ENCODE assay signal across 8 mouse cellular contexts in the genomic region with DNA sequence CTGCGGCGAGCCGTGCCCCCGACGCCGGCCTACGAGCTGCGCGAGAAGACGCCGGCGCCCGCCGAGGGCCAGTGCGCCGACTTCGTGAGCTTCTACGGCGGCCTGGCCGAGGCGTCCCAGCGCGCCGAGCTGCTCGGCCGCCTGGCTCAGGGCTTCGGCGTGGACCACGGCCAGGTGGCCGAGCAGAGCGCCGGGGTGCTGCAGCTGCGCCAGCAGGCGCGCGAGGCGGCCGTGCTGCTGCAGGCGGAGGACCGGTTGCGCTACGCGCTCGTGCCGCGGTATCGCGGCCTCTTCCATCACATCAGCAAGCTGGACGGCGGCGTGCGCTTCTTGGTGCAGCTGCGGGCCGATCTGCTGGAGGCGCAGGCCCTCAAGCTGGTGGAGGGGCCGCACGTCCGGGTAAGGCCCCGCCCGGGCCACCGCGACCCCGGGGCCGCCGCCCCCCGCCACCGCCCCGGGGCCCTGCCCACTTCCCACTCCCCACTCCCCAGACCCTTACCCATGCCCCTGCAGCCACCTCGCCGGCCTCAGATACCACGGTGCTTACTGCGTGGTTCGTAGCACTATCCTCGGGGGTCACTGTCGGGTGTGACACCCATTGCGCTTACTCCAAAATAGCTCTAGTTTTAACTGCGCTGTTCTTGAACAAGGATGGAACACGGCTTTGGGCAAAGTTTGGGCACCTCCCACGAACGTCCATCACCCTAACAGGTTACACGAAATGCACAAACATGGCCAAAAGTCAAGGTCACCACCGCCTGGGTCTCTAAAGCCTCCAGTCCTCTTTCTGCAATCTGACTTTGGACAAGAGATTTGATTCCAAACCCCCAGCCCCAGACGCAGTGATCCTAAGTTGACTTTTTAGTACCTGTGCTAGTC. TPM values are rescaled to one million over a fixed set of nuclear protein-coding genes. Genes with fewer than 3 reads are reported as not detected.
A peak's percentile ranks its signal among the peaks of the same experiment; 100 is the strongest.
DNase-seq lines count a peak whose midpoint lies in the region; ATAC-seq lines count a peak whose summit lies in the region.

No protein-coding gene starts in this region.

- H3K27me3 ChIP-seq in heart, embryonic 16.5 days (ENCODE audit: control insufficient read depth, insufficient read depth, low read length), result no peaks in the 10 kb centered on the region
- H3K27me3 ChIP-seq in liver, embryonic 16.5 days (ENCODE audit: control insufficient read depth, insufficient read depth, low read depth, low read length), result no peaks in the 10 kb centered on the region
- no peaks in the 10 kb centered on the region for H3K27me3 ChIP-seq in stomach, embryonic 16.5 days (ENCODE audit: control insufficient read depth, insufficient read depth, low read length)

- H3K27ac ChIP-seq in heart, embryonic 16.5 days (ENCODE audit: low read length), result peak overlapping the region; percentile 92
- peak overlapping the region; percentile 39 for H3K27ac ChIP-seq in liver, embryonic 16.5 days (ENCODE audit: low read length)
- H3K27ac ChIP-seq in stomach, embryonic 16.5 days (ENCODE audit: low read length), result peak overlapping the region; percentile 85

- H3K36me3 ChIP-seq in heart, embryonic 16.5 days (ENCODE audit: control insufficient read depth, insufficient read depth), result no peaks in the 10 kb centered on the region
- H3K36me3 ChIP-seq in liver, embryonic 16.5 days (ENCODE audit: control insufficient read depth, insufficient read depth), result no peaks in the 10 kb centered on the region
- H3K36me3 ChIP-seq in stomach, embryonic 16.5 days (ENCODE audit: control insufficient read depth, insufficient read depth, low read length), result no peaks in the 10 kb centered on the region; the same call in 1 of the 2 replicates

- H3K4me3 ChIP-seq in heart, embryonic 16.5 days (ENCODE audit: low read length), result peak overlapping the region; percentile 88
- peak overlapping the region; percentile 73 for H3K4me3 ChIP-seq in liver, embryonic 16.5 days (ENCODE audit: low read depth, low read length)
- H3K4me3 ChIP-seq in stomach, embryonic 16.5 days (replicated peaks; ENCODE audit: low read length), result peak overlapping the region; percentile 81

- WGBS in heart, embryonic 16.5 days, result 4% methylated on average over 82 of the region's 83 CpGs
- WGBS in liver, embryonic 16.5 days (ENCODE audit: insufficient replicate concordance), result 4% methylated on average over 69 of the region's 83 CpGs
- 5% methylated on average over 82 of the region's 83 CpGs for WGBS in stomach, embryonic 16.5 days

- H3K4me1 ChIP-seq in heart, embryonic 16.5 days (ENCODE audit: control insufficient read depth, insufficient read depth, low read length), result peaks cover 25% of the 10 kb centered on the region
- H3K4me1 ChIP-seq in liver, embryonic 16.5 days (ENCODE audit: control insufficient read depth, low read depth, low read length), result peaks cover 18% of the 10 kb centered on the region
- peaks cover 8% of the 10 kb centered on the region; the same call in 1 of the 2 replicates for H3K4me1 ChIP-seq in stomach, embryonic 16.5 days (ENCODE audit: control insufficient read depth, insufficient read depth, low read length)

- peak; percentile 57 for ATAC-seq in frontal cortex, adult (ENCODE audit: low TSS enrichment)
- ATAC-seq in heart, embryonic 16.5 days (replicated peaks; ENCODE audit: extremely low read depth, insufficient read depth, low FRiP score), result peak; percentile 35
- ATAC-seq in liver, embryonic 16.5 days (ENCODE audit: low read depth), result peak; percentile 28
- ATAC-seq in stomach, embryonic 16.5 days (ENCODE audit: insufficient read depth, low FRiP score), result peak; percentile 37; the same call in 1 of the 2 replicates

- H3K9me3 ChIP-seq in heart, embryonic 16.5 days (replicated peaks; ENCODE audit: control insufficient read depth, low read length), result no peaks in the 10 kb centered on the region
- no peaks in the 10 kb centered on the region for H3K9me3 ChIP-seq in liver, embryonic 16.5 days (replicated peaks; ENCODE audit: control insufficient read depth, low read length)
- no peaks in the 10 kb centered on the region for H3K9me3 ChIP-seq in stomach, embryonic 16.5 days (replicated peaks; ENCODE audit: control insufficient read depth, low read length)

- no peak for DNase-seq in frontal cortex, adult 2 months (ENCODE audit: extremely low spot score in 1 of 2, low spot score in 1 of 2)
- peak; percentile 5 for DNase-seq in 3T3-L1 (ENCODE audit: low read depth, low spot score)
- peak; percentile 53 for DNase-seq in brain, adult 2 months (ENCODE audit: low read depth, low spot score)
- no peak for DNase-seq in right cerebral cortex, adult 2 months (ENCODE audit: low spot score in 2 of 2)

- H3K9ac ChIP-seq in heart, embryonic 16.5 days (ENCODE audit: low read length), result peak overlapping the region; percentile 92
- peak overlapping the region; percentile 76 for H3K9ac ChIP-seq in liver, embryonic 16.5 days (ENCODE audit: low read depth, low read length)
- H3K9ac ChIP-seq in stomach, embryonic 16.5 days (ENCODE audit: low read length), result peak overlapping the region; percentile 92

- H3K4me2 ChIP-seq in heart, embryonic 16.5 days (ENCODE audit: low read depth, low read length), result peak overlapping the region; percentile 97
- H3K4me2 ChIP-seq in liver, embryonic 16.5 days (ENCODE audit: low read depth, low read length), result peak overlapping the region; percentile 86
- H3K4me2 ChIP-seq in stomach, embryonic 16.5 days (ENCODE audit: low read depth, low read length), result peak overlapping the region; percentile 99

RNA-seq across cellular contexts. Expression of gene Mlycd, which starts 0.6 kb away (rescaled TPM):
- 23.0 and 24.4 TPM in 2 replicates for polyA plus RNA-seq in frontal cortex, adult 2 months (2012; rRNA removed)
- polyA plus RNA-seq in heart, embryonic 16.5 days (2015; fragmentation: Nextera tagmentation; extraction: Ambion mirVana), result 21.4 and 25.5 TPM in 2 replicates
- polyA plus RNA-seq in liver, embryonic 16.5 days (2015; fragmentation: Nextera tagmentation; extraction: Ambion mirVana), result 10.0 and 12.1 TPM in 2 replicates
- polyA plus RNA-seq in stomach, embryonic 16.5 days (2015; fragmentation: Nextera tagmentation; extraction: Ambion mirVana), result 12.5 and 13.5 TPM in 2 replicates

RNA-seq across cellular contexts. Expression of gene Osgin1, which starts 38.6 kb away (rescaled TPM):
- 1.7 and 1.8 TPM in 2 replicates for polyA plus RNA-seq in frontal cortex, adult 2 months (2012; rRNA removed)
- 0.74 and 0.85 TPM in 2 replicates for polyA plus RNA-seq in heart, embryonic 16.5 days (2015; fragmentation: Nextera tagmentation; extraction: Ambion mirVana)
- 47.3 and 57.9 TPM in 2 replicates for polyA plus RNA-seq in liver, embryonic 16.5 days (2015; fragmentation: Nextera tagmentation; extraction: Ambion mirVana)
- polyA plus RNA-seq in stomach, embryonic 16.5 days (2015; fragmentation: Nextera tagmentation; extraction: Ambion mirVana), result 10.2 and 11.0 TPM in 2 replicates

RNA-seq across cellular contexts. Expression of gene Hsbp1, which starts 51.0 kb away (rescaled TPM):
- polyA plus RNA-seq in frontal cortex, adult 2 months (2012; rRNA removed), result 544 and 587 TPM in 2 replicates
- polyA plus RNA-seq in heart, embryonic 16.5 days (2015; fragmentation: Nextera tagmentation; extraction: Ambion mirVana), result 296 and 302 TPM in 2 replicates
- polyA plus RNA-seq in liver, embryonic 16.5 days (2015; fragmentation: Nextera tagmentation; extraction: Ambion mirVana), result 82.7 and 86.9 TPM in 2 replicates
- polyA plus RNA-seq in stomach, embryonic 16.5 days (2015; fragmentation: Nextera tagmentation; extraction: Ambion mirVana), result 292 and 307 TPM in 2 replicates

RNA-seq across cellular contexts. Expression of gene Necab2, which starts 51.2 kb away (rescaled TPM):
- polyA plus RNA-seq in frontal cortex, adult 2 months (2012; rRNA removed), result 62.7 and 68.0 TPM in 2 replicates
- 0.12 and 0.21 TPM in 2 replicates for polyA plus RNA-seq in heart, embryonic 16.5 days (2015; fragmentation: Nextera tagmentation; extraction: Ambion mirVana)
- 0.04 TPM in 1 of 2 replicates, not detected in the other for polyA plus RNA-seq in liver, embryonic 16.5 days (2015; fragmentation: Nextera tagmentation; extraction: Ambion mirVana)
- 0.74 and 1.5 TPM in 2 replicates for polyA plus RNA-seq in stomach, embryonic 16.5 days (2015; fragmentation: Nextera tagmentation; extraction: Ambion mirVana)

Comparison
In these comparisons a context has a peak if more than half of its experiments do, and no peak if none do; other contexts are left out.
1. DNase-seq: peak in 3T3-L1 (single experiment) and brain, adult 2 months (single experiment); none in frontal cortex, adult 2 months (0 of 2) and right cerebral cortex, adult 2 months (0 of 2).
2. H3K27ac ChIP-seq: peak in every context shown above with its lines; median percentile 92 in heart, embryonic 16.5 days; 85 in stomach, embryonic 16.5 days; 39 in liver, embryonic 16.5 days.
3. Peak in every context shown above with its lines, with median percentiles within 50 percentile points of each other: ATAC-seq, H3K4me2 ChIP-seq, H3K4me3 ChIP-seq and H3K9ac ChIP-seq.